Mouse (Mus musculus) kidney, embryonic 14.5 days (tissue): ENCODE measurements around the gene Defa23. TPM values are rescaled to one million over a fixed set of nuclear protein-coding genes. Genes with fewer than 3 reads are reported as not detected.
"Not testable (repeated sequence)": the region's sequence is repeated elsewhere in the genome, so short reads cannot be mapped to it uniquely, and the experiment has no call there.

Experiments used
- ATAC-seq: fragments of 200-750 bp; cut with Nextera tagmentation; 2 replicates; pipeline ENCODE4 v1.8.0; 2017; ENCODE audit warnings: moderate number of reproducible peaks, mild to moderate bottlenecking, moderate TSS enrichment, moderate library complexity; ENCODE audit not compliant: low FRiP score, low TSS enrichment
- H3K27ac ChIP-seq: fragments of 300-500 bp; sonication (generic); 2 replicates; pipeline ENCODE4 v1.5.1; 2014; ENCODE audit warnings: low read depth, mild to moderate bottlenecking, low read length, moderate library complexity, mixed read lengths
- H3K27me3 ChIP-seq: fragments of 300-500 bp; sonication (generic); 2 replicates; pipeline ENCODE4 v1.6.1; 2014; ENCODE audit warnings: mild to moderate bottlenecking, low read length; ENCODE audit not compliant: control insufficient read depth, insufficient read depth
- H3K36me3 ChIP-seq: fragments of 300-500 bp; sonication (generic); 2 replicates; pipeline ENCODE4 v1.6.1; 2014; ENCODE audit warnings: low read length, mixed read lengths; ENCODE audit not compliant: control insufficient read depth, insufficient read depth
- H3K4me1 ChIP-seq: fragments of 300-500 bp; sonication (generic); 2 replicates; pipeline ENCODE4 v1.6.1; 2014; ENCODE audit warnings: low read length, mixed read lengths; ENCODE audit not compliant: control insufficient read depth, insufficient read depth
- H3K4me2 ChIP-seq: fragments of 300-500 bp; sonication (generic); replicated peaks from 2 replicates; pipeline ENCODE4 v1.6.1; 2014; ENCODE audit warnings: low read depth, mild to moderate bottlenecking, low read length
- H3K4me3 ChIP-seq: fragments of 300-500 bp; sonication (generic); 2 replicates; pipeline ENCODE4 v1.5.1; 2014; ENCODE audit warnings: mild to moderate bottlenecking, low read length
- H3K9ac ChIP-seq: fragments of 300-500 bp; sonication (generic); 2 replicates; pipeline ENCODE4 v1.6.1; 2014; ENCODE audit warnings: low read depth, mild to moderate bottlenecking, low read length, moderate library complexity
- H3K9me3 ChIP-seq: fragments of 300-500 bp; sonication (generic); 2 replicates; pipeline ENCODE4 v1.6.1; 2016; ENCODE audit warnings: low read length; ENCODE audit not compliant: control insufficient read depth
- WGBS: fragments of 180-500 bp; shearing (Covaris S2); extraction: QIAGEN DNeasy Blood & Tissue Kit; methylation state at CpG from one replicate; pipeline ENCODE4 v1.1.7; 2014; 5-methylcytosine and 5-hydroxymethylcytosine counted together
- polyA plus RNA-seq: library from polyadenylated mRNA; unstranded; fragments of >200 nt; fragmentation: Nextera tagmentation; extraction: Ambion mirVana; gene quantifications from 2 replicates; pipeline ENCODE4 v1.2.1, GENCODE M21; 2014

Gene Defa23
- polyA plus RNA-seq: not detected in 2 replicates

DNA sequence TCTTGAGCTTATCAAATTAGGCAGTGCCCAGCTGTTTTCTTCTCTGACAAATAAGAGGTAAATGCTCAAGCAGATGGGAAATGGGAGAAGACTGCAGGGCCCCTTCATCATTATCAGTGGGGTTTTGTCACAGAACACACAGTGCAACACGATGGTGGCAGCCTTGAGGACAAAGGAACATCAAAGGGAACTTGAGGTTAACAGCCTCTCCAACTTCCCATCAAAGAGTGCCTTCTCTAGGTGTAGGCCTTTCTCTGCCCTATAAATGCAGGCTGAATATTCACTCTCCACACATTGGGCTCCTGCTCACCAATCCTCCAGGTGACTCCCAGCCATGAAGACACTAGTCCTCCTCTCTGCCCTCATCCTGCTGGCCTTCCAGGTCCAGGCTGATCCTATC, at the start of gene Defa23:
Gene Defa23 (plus strand): TSS at position 301 of the 400 bp plus-strand sequence.
- not testable (repeated sequence) for H3K9ac ChIP-seq, H3K36me3 ChIP-seq, H3K27ac ChIP-seq, ATAC-seq, H3K4me2 ChIP-seq, H3K27me3 ChIP-seq, H3K9me3 ChIP-seq, H3K4me1 ChIP-seq, H3K4me3 ChIP-seq
- WGBS: no CpG with 5 or more reads among the region's 1 CpGs

DNA sequence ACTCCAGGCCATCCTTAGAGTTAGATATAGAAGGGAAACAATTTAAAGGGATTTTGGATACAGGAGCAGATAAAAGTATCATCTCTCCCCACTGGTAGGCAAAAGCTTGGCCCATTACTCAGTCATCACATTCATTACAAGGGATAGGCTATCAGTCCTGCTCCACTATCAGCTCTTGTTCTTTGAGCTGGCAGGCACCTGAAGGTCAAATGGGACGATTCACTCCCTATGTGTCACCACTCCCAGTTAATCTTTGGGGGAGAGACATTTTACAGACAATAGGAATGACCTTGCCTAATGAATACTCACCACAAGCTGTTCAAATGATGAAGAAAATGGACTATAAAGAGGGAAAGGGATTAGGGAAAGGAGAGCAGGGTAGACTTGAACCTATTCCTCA, 48.0 kb upstream of the Defa23 start:
- peaks cover 7% of the 10 kb centered on the region; the same call in 1 of the 2 replicates for H3K9me3 ChIP-seq
- ATAC-seq: no peak
- H3K4me2 ChIP-seq: no peak overlapping the region
- H3K27ac ChIP-seq: no peak overlapping the region
- no peaks in the 10 kb centered on the region for H3K4me1 ChIP-seq
- no peak overlapping the region for H3K4me3 ChIP-seq
- WGBS: 25% methylated on average over 1 of the region's 1 CpGs
- no peaks in the 10 kb centered on the region for H3K27me3 ChIP-seq
- no peaks in the 10 kb centered on the region for H3K36me3 ChIP-seq
- H3K9ac ChIP-seq: no peak overlapping the region

DNA sequence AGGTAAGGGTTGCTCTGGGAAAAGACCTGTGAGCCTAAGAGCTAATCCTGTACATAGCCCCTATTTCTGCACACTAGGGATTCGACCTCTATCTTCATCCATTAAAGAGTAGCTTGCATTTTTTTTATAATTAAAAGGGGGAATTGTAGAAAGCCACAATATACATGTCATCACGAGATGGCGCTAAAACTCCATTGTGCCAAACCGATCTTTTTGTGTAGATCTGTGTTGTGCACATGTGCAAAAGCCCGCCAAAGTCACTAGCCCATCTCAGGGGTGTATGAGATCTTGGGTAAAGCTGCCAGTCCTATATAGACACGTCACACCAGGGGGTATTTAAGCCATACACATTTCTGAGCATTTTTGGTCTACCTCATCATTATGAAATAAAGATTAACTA, 46.3 kb upstream of the Defa23 start:
- H3K27ac ChIP-seq, H3K9me3 ChIP-seq, H3K27me3 ChIP-seq, H3K4me2 ChIP-seq, ATAC-seq, H3K4me3 ChIP-seq, H3K36me3 ChIP-seq, H3K9ac ChIP-seq, H3K4me1 ChIP-seq: not testable (repeated sequence)
- WGBS: 55% methylated on average over 6 of the region's 6 CpGs

DNA sequence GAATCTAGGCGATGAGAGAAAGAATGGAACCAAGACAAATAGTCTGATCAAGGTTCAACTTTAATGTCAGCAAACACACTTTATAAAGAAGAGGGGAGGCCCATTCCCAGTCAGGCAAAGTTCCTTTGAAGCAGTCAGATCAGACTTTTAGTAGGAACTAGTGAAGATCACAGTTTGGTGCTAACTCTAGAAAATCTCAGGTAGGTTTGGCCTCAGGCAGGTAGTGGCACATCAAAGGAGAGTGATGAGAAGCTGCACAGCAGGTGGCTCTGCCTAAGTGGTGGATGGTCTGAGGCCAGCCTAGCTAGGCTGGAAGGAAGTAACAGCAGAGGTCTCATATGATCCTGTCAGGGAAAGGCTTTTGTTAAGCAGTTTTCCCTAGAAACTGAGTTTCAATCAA, 44.3 kb upstream of the Defa23 start:
- not testable (repeated sequence) for H3K9me3 ChIP-seq, H3K27me3 ChIP-seq, ATAC-seq, H3K4me3 ChIP-seq, H3K36me3 ChIP-seq, H3K4me1 ChIP-seq, H3K9ac ChIP-seq, H3K4me2 ChIP-seq, H3K27ac ChIP-seq
- WGBS: 75% methylated on average over 1 of the region's 1 CpGs

DNA sequence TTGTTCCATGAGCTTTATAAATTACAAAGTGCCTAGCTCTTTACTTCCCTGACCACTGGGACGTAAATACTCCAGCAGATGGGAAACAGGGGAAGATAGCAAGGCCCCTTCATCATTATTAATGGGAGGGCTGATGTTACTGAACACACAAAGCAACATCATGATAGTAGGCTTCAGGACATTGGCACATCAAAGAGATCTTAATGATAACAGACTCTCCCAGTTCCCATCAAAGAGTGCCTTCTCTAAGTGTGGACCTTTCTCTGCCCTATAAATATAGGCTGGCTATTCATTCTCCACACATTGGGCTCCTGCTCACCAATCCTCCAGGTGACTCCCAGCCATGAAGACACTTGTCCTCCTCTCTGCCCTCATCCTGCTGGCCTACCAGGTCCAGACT, 29.6 kb upstream of the Defa23 start, which contains the start of gene Defa21:
Gene Defa21 (plus strand): TSS at position 301 of the 400 bp plus-strand sequence.
- WGBS: no CpG with 5 or more reads among the region's 1 CpGs
- H3K9me3 ChIP-seq, H3K4me3 ChIP-seq, H3K36me3 ChIP-seq, H3K4me2 ChIP-seq, H3K9ac ChIP-seq, H3K27ac ChIP-seq, H3K27me3 ChIP-seq, H3K4me1 ChIP-seq, ATAC-seq: not testable (repeated sequence)

DNA sequence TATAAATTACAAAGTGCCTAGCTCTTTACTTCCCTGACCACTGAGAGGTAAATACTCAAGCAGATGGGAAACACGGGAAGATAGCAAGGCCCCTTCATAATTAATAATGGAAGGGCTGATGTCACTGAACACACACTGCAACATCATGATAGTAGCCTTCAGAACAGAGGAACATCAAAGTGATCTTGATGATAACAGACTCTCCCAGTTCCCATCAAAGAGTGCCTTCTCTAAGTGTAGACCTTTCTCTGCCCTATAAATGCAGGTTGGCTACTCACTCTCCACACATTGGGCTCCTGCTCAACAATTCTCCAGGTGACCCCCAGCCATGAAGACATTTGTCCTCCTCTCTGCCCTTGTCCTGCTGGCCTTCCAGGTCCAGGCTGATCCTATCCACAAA, 9.9 kb downstream of the Defa23 start, which contains the start of gene Defa35:
Gene Defa35 (plus strand): TSS at position 301 of the 400 bp plus-strand sequence.
- H3K27me3 ChIP-seq, H3K4me3 ChIP-seq, H3K4me2 ChIP-seq, ATAC-seq, H3K27ac ChIP-seq, H3K4me1 ChIP-seq, H3K9me3 ChIP-seq, H3K36me3 ChIP-seq, H3K9ac ChIP-seq: not testable (repeated sequence)
- WGBS: 92% methylated on average over 1 of the region's 1 CpGs

DNA sequence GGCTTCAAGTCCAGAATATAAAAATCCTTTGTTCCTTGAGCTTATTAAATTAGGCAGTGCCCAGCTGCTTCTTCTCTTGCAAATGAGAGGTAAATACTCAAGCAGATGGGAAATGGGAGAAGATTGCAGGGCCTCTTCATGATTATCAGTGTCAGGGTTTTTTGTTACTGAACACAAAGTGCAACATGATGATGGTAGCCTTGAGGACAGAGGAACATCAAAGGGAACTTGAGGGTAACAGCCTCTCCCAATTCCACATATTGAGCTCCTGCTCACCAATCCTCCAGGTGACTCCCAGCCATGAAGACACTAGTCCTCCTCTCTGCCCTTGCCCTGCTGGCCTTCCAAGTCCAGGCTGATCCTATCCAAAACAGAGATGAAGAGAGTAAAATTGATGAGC, 29.3 kb downstream of the Defa23 start, which contains the start of gene Defa25:
Gene Defa25 (plus strand): TSS at position 301 of the 400 bp plus-strand sequence.
- H3K9ac ChIP-seq, H3K4me1 ChIP-seq, H3K27ac ChIP-seq, ATAC-seq, H3K27me3 ChIP-seq, H3K4me2 ChIP-seq, H3K4me3 ChIP-seq, H3K9me3 ChIP-seq, H3K36me3 ChIP-seq: not testable (repeated sequence)

DNA sequence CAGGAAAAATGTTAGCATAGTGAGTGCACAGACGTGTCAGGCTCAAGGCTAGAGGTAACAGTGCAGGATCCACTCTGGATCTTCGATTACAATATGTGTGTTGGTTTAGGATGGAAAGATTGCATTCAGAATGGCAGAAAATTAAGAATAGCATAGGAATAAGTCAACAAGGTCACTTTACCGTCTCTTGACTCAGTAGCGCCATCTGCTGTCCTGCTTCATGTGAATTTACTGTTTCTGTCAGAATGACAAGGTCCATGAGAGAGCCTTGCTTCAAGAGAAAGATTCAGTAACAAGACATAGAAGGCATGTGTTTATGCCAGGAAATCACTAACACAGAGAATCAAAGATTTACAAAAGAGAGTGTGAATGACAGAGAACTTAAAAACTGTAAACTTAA, 38.3 kb downstream of the Defa23 start:
- peaks cover 3% of the 10 kb centered on the region; the same call in 1 of the 2 replicates for H3K9me3 ChIP-seq
- ATAC-seq: no peak
- 48% methylated on average over 4 of the region's 4 CpGs for WGBS
- no peak overlapping the region for H3K9ac ChIP-seq
- H3K4me3 ChIP-seq: no peak overlapping the region
- no peak overlapping the region for H3K27ac ChIP-seq
- no peaks in the 10 kb centered on the region for H3K27me3 ChIP-seq
- no peak overlapping the region for H3K4me2 ChIP-seq
- no peaks in the 10 kb centered on the region for H3K4me1 ChIP-seq
- no peaks in the 10 kb centered on the region for H3K36me3 ChIP-seq

DNA sequence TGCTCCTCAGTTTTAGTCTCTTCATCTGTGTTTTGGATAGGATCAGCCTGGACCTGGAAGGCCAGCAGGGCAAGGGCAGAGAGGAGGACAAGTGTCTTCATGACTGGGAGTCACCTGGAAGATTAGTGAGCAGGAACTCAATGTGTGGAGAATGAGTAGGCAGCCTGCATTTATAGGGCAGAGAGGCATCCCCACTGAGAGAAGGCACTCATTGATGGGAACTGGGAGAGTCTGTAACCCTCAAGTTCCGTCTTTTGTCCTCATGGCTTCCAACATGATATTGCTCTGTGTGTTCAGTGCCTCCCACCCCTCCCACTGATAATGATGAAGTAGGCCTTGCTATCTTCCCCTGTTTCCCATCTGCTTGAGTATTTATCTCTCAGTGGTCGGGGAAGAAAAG, 41.1 kb downstream of the Defa23 start, which contains the start of gene Gm14851:
Gene Gm14851 (minus strand): TSS at position 101 of the 400 bp plus-strand sequence.
- H3K36me3 ChIP-seq, H3K4me1 ChIP-seq, H3K27ac ChIP-seq, H3K4me3 ChIP-seq, ATAC-seq, H3K4me2 ChIP-seq, H3K9ac ChIP-seq, H3K27me3 ChIP-seq, H3K9me3 ChIP-seq: not testable (repeated sequence)
- no CpG with 5 or more reads among the region's 2 CpGs for WGBS
